Mouse (Mus musculus) CH12.LX (cell line): Measurements from ENCODE around the gene Cpeb3. TPM values are rescaled to one million over a fixed set of nuclear protein-coding genes. Genes with fewer than 3 reads are reported as not detected.

ENCODE experiments used
- DNase-seq: peaks from one replicate; pipeline ENCODE4 v3.0.0-alpha.2; 2013; ENCODE audit errors: extremely low read depth
- H3K27ac ChIP-seq: 2 replicates; pipeline ENCODE4 v1.5.1; 2012; ENCODE audit warnings: low read depth, mild to moderate bottlenecking, control low read depth, moderate library complexity; ENCODE audit not compliant: insufficient read depth
- H3K27me3 ChIP-seq: replicated peaks from 2 replicates; pipeline ENCODE3; 2012; ENCODE audit warnings: inconsistent platforms
- H3K36me3 ChIP-seq, 2 experiments: replicated peaks in 1 of 2; 2 replicates each; pipeline versions ENCODE3 to v1.6.1; 2012; ENCODE audit warnings: inconsistent platforms in 1 of 2, low read length in 1 of 2, mild to moderate bottlenecking in 1 of 2, mixed read lengths in 1 of 2, moderate library complexity in 1 of 2; ENCODE audit not compliant: control insufficient read depth in 1 of 2, insufficient read depth in 1 of 2
- H3K4me1 ChIP-seq, 2 experiments: 2 replicates each; pipeline ENCODE4 v1.6.1; 2012; ENCODE audit warnings: inconsistent platforms in 1 of 2, moderate library complexity in 1 of 2; ENCODE audit not compliant: insufficient read depth in 2 of 2, control insufficient read depth in 1 of 2
- H3K4me2 ChIP-seq: 2 replicates; pipeline ENCODE4 v1.6.1; 2012; ENCODE audit warnings: low read depth, mild to moderate bottlenecking, control low read depth; ENCODE audit not compliant: poor library complexity, insufficient read depth, severe bottlenecking
- H3K4me3 ChIP-seq, 3 experiments: fragments of 150-350 bp in 1 of 3; sonication (generic) in 1 of 3; replicated peaks in 1 of 3; 2 replicates each; pipeline versions ENCODE3 to v1.5.1; 2011 to 2012; ENCODE audit warnings: low read depth in 2 of 3, low read length in 2 of 3, mild to moderate bottlenecking in 2 of 3, moderate library complexity in 2 of 3, control low read depth in 1 of 3, improper control_type of control experiment in 1 of 3, inconsistent platforms in 1 of 3, mixed read lengths in 1 of 3; ENCODE audit not compliant: poor library complexity in 1 of 3
- H3K79me2 ChIP-seq: replicated peaks from 2 replicates; pipeline ENCODE4 v1.6.1; 2012; ENCODE audit warnings: mild to moderate bottlenecking, moderate library complexity; ENCODE audit not compliant: control insufficient read depth, poor library complexity, insufficient read depth, severe bottlenecking; ENCODE audit errors: extremely low read depth
- H3K9ac ChIP-seq: 2 replicates; pipeline ENCODE4 v1.6.1; 2012; ENCODE audit warnings: low read depth, mild to moderate bottlenecking, control low read depth, moderate library complexity; ENCODE audit not compliant: insufficient read depth
- H3K9me3 ChIP-seq: replicated peaks from 2 replicates; pipeline ENCODE3; 2012; ENCODE audit warnings: low read length, inconsistent platforms, mixed read lengths
- BHLHE40 ChIP-seq: IDR thresholded peaks from 2 replicates; pipeline ENCODE4 v1.6.1; 2011; ENCODE audit warnings: mild to moderate bottlenecking, low read depth, low read length, improper control_type of control experiment
- CHD1 ChIP-seq: IDR thresholded peaks from 2 replicates; pipeline ENCODE4 v1.6.1; 2012; ENCODE audit warnings: low read depth, low read length, improper control_type of control experiment, inconsistent platforms
- CHD2 ChIP-seq: IDR thresholded peaks from 2 replicates; pipeline ENCODE4 v1.6.1; 2011; ENCODE audit warnings: low read length, improper control_type of control experiment
- CTCF ChIP-seq, 2 experiments: IDR thresholded peaks in 1 of 2; conservative IDR thresholded peaks in 1 of 2; 2 replicates each; pipeline ENCODE4 v1.5.1; 2011 to 2012; ENCODE audit warnings: low read depth in 2 of 2, low read length in 2 of 2, improper control_type of control experiment in 1 of 2, inconsistent platforms in 1 of 2, mild to moderate bottlenecking in 1 of 2, moderate library complexity in 1 of 2
- ELF1 ChIP-seq: IDR thresholded peaks from 2 replicates; pipeline ENCODE4 v1.6.1; 2014; ENCODE audit warnings: low read depth, mild to moderate bottlenecking, inconsistent platforms, low read length, improper control_type of control experiment
- EP300 ChIP-seq: IDR thresholded peaks from 2 replicates; pipeline ENCODE4 v1.6.1; 2011; ENCODE audit warnings: low read length, improper control_type of control experiment
- ETS1 ChIP-seq: conservative IDR thresholded peaks from 2 replicates; pipeline ENCODE4 v1.6.1; 2012; ENCODE audit warnings: low read depth, mild to moderate bottlenecking, inconsistent platforms, low read length, improper control_type of control experiment, moderate library complexity
- HCFC1 ChIP-seq: IDR thresholded peaks from 2 replicates; pipeline ENCODE4 v1.6.1; 2012; ENCODE audit warnings: low read depth, mild to moderate bottlenecking, inconsistent platforms, low read length, improper control_type of control experiment
- JUN ChIP-seq: IDR thresholded peaks from 2 replicates; pipeline ENCODE4 v1.6.1; 2011; ENCODE audit warnings: low read depth, mild to moderate bottlenecking, low read length, improper control_type of control experiment, moderate library complexity; ENCODE audit not compliant: insufficient read depth
- MAFK ChIP-seq: IDR thresholded peaks from 2 replicates; pipeline ENCODE4 v1.6.1; 2011; ENCODE audit warnings: low read length, improper control_type of control experiment; ENCODE audit not compliant: insufficient replicate concordance
- MAX ChIP-seq: IDR thresholded peaks from 2 replicates; pipeline ENCODE4 v1.6.1; 2011; ENCODE audit warnings: low read length, improper control_type of control experiment
- MAZ ChIP-seq: IDR thresholded peaks from 2 replicates; pipeline ENCODE4 v1.6.1; 2012; ENCODE audit warnings: low read depth, mild to moderate bottlenecking, inconsistent platforms, low read length, improper control_type of control experiment, moderate library complexity
- MEF2A ChIP-seq: IDR thresholded peaks from 2 replicates; pipeline ENCODE4 v1.6.1; 2014; ENCODE audit warnings: low read depth, mild to moderate bottlenecking, inconsistent platforms, low read length, improper control_type of control experiment, borderline replicate concordance
- MXI1 ChIP-seq: IDR thresholded peaks from 2 replicates; pipeline ENCODE4 v1.6.1; 2011; ENCODE audit warnings: mild to moderate bottlenecking, low read depth, low read length, improper control_type of control experiment
- MYC ChIP-seq: IDR thresholded peaks from 2 replicates; pipeline ENCODE4 v1.6.1; 2011; ENCODE audit warnings: low read depth, mild to moderate bottlenecking, improper control_type of control experiment, low read length
- NELFE ChIP-seq: IDR thresholded peaks from 2 replicates; pipeline ENCODE4 v1.6.1; 2011; ENCODE audit warnings: low read depth, low read length, improper control_type of control experiment
- PAX5 ChIP-seq: IDR thresholded peaks from 2 replicates; pipeline ENCODE4 v1.6.1; 2012; ENCODE audit warnings: low read length, inconsistent platforms, mixed read lengths
- POLR2A ChIP-seq: IDR thresholded peaks from 2 replicates; pipeline ENCODE4 v1.6.1; 2011; ENCODE audit warnings: low read depth, mild to moderate bottlenecking, improper control_type of control experiment, low read length
- POLR2AphosphoS2 ChIP-seq: IDR thresholded peaks from 2 replicates; pipeline ENCODE4 v1.6.1; 2011; ENCODE audit warnings: low read depth, low read length, improper control_type of control experiment
- RAD21 ChIP-seq: IDR thresholded peaks from 2 replicates; pipeline ENCODE4 v1.6.1; 2011; ENCODE audit warnings: low read depth, mild to moderate bottlenecking, low read length, improper control_type of control experiment, moderate library complexity
- RCOR1 ChIP-seq: conservative IDR thresholded peaks from 2 replicates; pipeline ENCODE4 v1.6.1; 2012; ENCODE audit warnings: low read depth, mild to moderate bottlenecking, inconsistent platforms, low read length, improper control_type of control experiment
- SMC3 ChIP-seq: IDR thresholded peaks from 2 replicates; pipeline ENCODE4 v1.6.1; 2011; ENCODE audit warnings: low read depth, low read length, improper control_type of control experiment
- TBP ChIP-seq: conservative IDR thresholded peaks from 2 replicates; pipeline ENCODE4 v1.6.1; 2011; ENCODE audit warnings: low read depth, low read length, improper control_type of control experiment
- ZMIZ1 ChIP-seq: IDR thresholded peaks from 2 replicates; pipeline ENCODE4 v1.6.1; 2012; ENCODE audit warnings: low read depth, mild to moderate bottlenecking, inconsistent platforms, low read length, improper control_type of control experiment
- ZNF384 ChIP-seq: IDR thresholded peaks from 2 replicates; pipeline ENCODE4 v1.6.1; 2012; ENCODE audit warnings: low read depth, low read length, improper control_type of control experiment, inconsistent platforms
- dilution Hi-C: fragments of 300-500 bp; cut with MboI; formaldehyde crosslinking; loops from 2 replicates; pipeline ENCODE4 v1.14.3; 2020; ENCODE audit warnings: low sequenced_read_pairs; ENCODE audit not compliant: extremely low pct_unique_long_range_greater_than_20kb, extremely low pct_ligation_motif_present
- in situ Hi-C: fragments of 300-500 bp; cut with MboI; formaldehyde crosslinking; loops from 3 replicates; pipeline ENCODE4 v1.14.3; 2019; ENCODE audit warnings: low sequenced_read_pairs, low pct_ligation_motif_present, low pct_unique_long_range_greater_than_20kb, mixed read lengths
- polyA plus RNA-seq: library from polyadenylated mRNA; unstranded; fragments of >175 nt; gene quantifications from 2 replicates; pipeline ENCODE4 v1.2.1, GENCODE M21; 2012; ENCODE audit warnings: low read depth; ENCODE audit not compliant: insufficient read length
- total RNA-seq, 2 experiments: library from RNA; depleted of rRNA; stranded (reverse); fragments of 300-350 nt in 1 of 2; fragments of >200 nt in 1 of 2; gene quantifications; 2 replicates each; pipeline ENCODE4 v1.2.3; 2012 to 2014

Cpeb3 gene
- total and polyA plus RNA-seq, 3 experiments = 1.5 to 3.1 (median 1.5) TPM

GRCm38 (mm10) chr19:37090146-37091061, 118.0 kb downstream of the Cpeb3 start:
- Histone ChIP-seq H3K4me3 (no peak overlapping the region), H3K4me1 (peaks cover 13 to 16% of the 10 kb centered on the region in 2 experiments), H3K9me3 (no peaks in the 10 kb centered on the region), H3K27me3 (no peaks in the 10 kb centered on the region), H3K4me2 (no peak overlapping the region), H3K36me3 (no peaks in the 10 kb centered on the region), H3K27ac (no peak overlapping the region), H3K9ac (no peak overlapping the region), H3K79me2 (no peaks in the 10 kb centered on the region)
- in situ Hi-C loops = loop anchor here (10.0 kb wide), 1 partner anchor 74 kb away; no protein-coding TSS in a partner anchor
- dilution Hi-C loops = no loop called here
- no peak for DNase-seq
- TF ChIP-seq RAD21 = no peak
- TF ChIP-seq MXI1 = no peak
- TF ChIP-seq MAFK = no peak
- TF ChIP-seq MYC = no peak
- no peak for TF ChIP-seq ZMIZ1
- TF ChIP-seq HCFC1 = no peak
- no peak for TF ChIP-seq BHLHE40
- TF ChIP-seq PAX5 = no peak
- TF ChIP-seq ELF1 = no peak
- TF ChIP-seq TBP = no peak
- TF ChIP-seq NELFE = no peak
- no peak for TF ChIP-seq POLR2A
- no peak for TF ChIP-seq MAX
- no peak for TF ChIP-seq SMC3
- no peak for TF ChIP-seq CTCF (conservative IDR thresholded peaks at IDR 0.05 in 1 of 2, IDR thresholded peaks at IDR 0.05 in 1 of 2; ENCODE audit: low read depth in 2 of 2, low read length in 2 of 2)
- TF ChIP-seq POLR2AphosphoS2 = no peak
- no peak for TF ChIP-seq CHD2
- TF ChIP-seq RCOR1 = no peak
- TF ChIP-seq, all 38 proteins: peak for 0

- peaks cover 13 to 16% of the 10 kb centered on the region in 2 experiments for H3K4me1 ChIP-seq
- no peak for TF ChIP-seq ZNF384
- TF ChIP-seq CHD1 = 0 out of 2 replicates have a peak, but pooled peaks have one; percentile 40
- 0 out of 2 replicates have a peak, but pooled peaks have one; percentile 13 for TF ChIP-seq MAFK
- TF ChIP-seq PAX5 = no peak
- 0 out of 2 replicates have a peak, but pooled peaks have one; percentile 40 for TF ChIP-seq MXI1
- no peak for TF ChIP-seq ZMIZ1
- TF ChIP-seq ETS1 = no peak
- TF ChIP-seq BHLHE40 = 0 out of 2 replicates have a peak, but pooled peaks have one; percentile 8
- TF ChIP-seq MEF2A = peak; percentile 73
- TF ChIP-seq EP300 = peak; percentile 62
- TF ChIP-seq MAZ = no peak
- no peak; the same call in 1 of the 2 replicates for TF ChIP-seq JUN
- 0 out of 2 replicates have a peak, but pooled peaks have one; percentile 22 for TF ChIP-seq CHD2
- 0 out of 2 replicates have a peak, but pooled peaks have one; percentile 25 for TF ChIP-seq ELF1
- TF ChIP-seq CTCF (conservative IDR thresholded peaks at IDR 0.05 in 1 of 2, IDR thresholded peaks at IDR 0.05 in 1 of 2; ENCODE audit: low read depth in 2 of 2, low read length in 2 of 2) = no peak
- TF ChIP-seq TBP = no peak
- TF ChIP-seq, all 38 proteins: peak for 8
- no peak overlapping the region for H3K4me3 ChIP-seq
- H3K27me3 ChIP-seq = no peaks in the 10 kb centered on the region
- no peaks in the 10 kb centered on the region for H3K9me3 ChIP-seq
- no peak for DNase-seq
- 0 out of 2 replicates have a peak overlapping the region, but pooled peaks have one; percentile 36 for H3K4me2 ChIP-seq
- no peak overlapping the region; the same call in 1 of the 2 replicates for H3K27ac ChIP-seq
- in situ Hi-C loops (no loop called here), dilution Hi-C loops (no loop called here)
- H3K36me3 ChIP-seq = no peaks in the 10 kb centered on the region
- no peaks in the 10 kb centered on the region for H3K79me2 ChIP-seq
- peak overlapping the region; percentile 40; the same call in 1 of the 2 replicates for H3K9ac ChIP-seq
Measured at GRCm38 (mm10) chr19:37088043-37088748, 120.2 kb downstream of the Cpeb3 start.
